Mouse (Mus musculus) heart, adult 2 months (tissue): Measurements from ENCODE around the gene Cdh20. TPM values are rescaled to one million over a fixed set of nuclear protein-coding genes. Genes with fewer than 3 reads are reported as not detected.

ENCODE experiments used
- DNase-seq, 2 experiments: peaks; one replicate each; pipeline ENCODE4 v3.0.0; 2021
- H3K27ac ChIP-seq: fragments of 200-600 bp; 2 replicates; pipeline ENCODE4 v1.8.1; 2022
- H3K27me3 ChIP-seq: fragments of 200-500 bp; 2 replicates; pipeline ENCODE4 v1.6.1; 2012; ENCODE audit warnings: mild to moderate bottlenecking, low read length, inconsistent platforms, mixed read lengths; ENCODE audit not compliant: control insufficient read depth, insufficient read depth
- H3K36me3 ChIP-seq: fragments of 200-500 bp; 2 replicates; pipeline ENCODE4 v1.6.1; 2012; ENCODE audit warnings: low read length, inconsistent platforms; ENCODE audit not compliant: control insufficient read depth, insufficient read depth
- H3K4me1 ChIP-seq: fragments of 200-500 bp; 2 replicates; pipeline ENCODE4 v1.6.1; 2011; ENCODE audit warnings: low read length; ENCODE audit not compliant: control insufficient read depth, insufficient read depth
- H3K4me3 ChIP-seq: fragments of 200-600 bp; 2 replicates; pipeline ENCODE4 v1.8.1; 2022
- H3K79me2 ChIP-seq: fragments of 200-500 bp; replicated peaks from 2 replicates; pipeline ENCODE4 v1.6.1; 2012; ENCODE audit warnings: mild to moderate bottlenecking, inconsistent platforms, low read length, moderate library complexity, mixed read lengths; ENCODE audit not compliant: control insufficient read depth, insufficient read depth
- H3K9ac ChIP-seq: fragments of 200-500 bp; 2 replicates; pipeline ENCODE4 v1.6.1; 2012; ENCODE audit warnings: low read depth, mild to moderate bottlenecking, control low read depth, inconsistent platforms, low read length, mixed read lengths
- CTCF ChIP-seq: fragments of 200-600 bp; IDR thresholded peaks from 2 replicates; pipeline ENCODE4 v1.8.1; 2022; ENCODE audit warnings: antibody characterized with exemption, mild to moderate bottlenecking, moderate library complexity
- EP300 ChIP-seq: fragments of 200-500 bp; IDR thresholded peaks from 2 replicates; pipeline ENCODE4 v1.6.1; 2011; ENCODE audit warnings: low read depth, low read length, control low read depth; ENCODE audit not compliant: insufficient read depth
- POLR2A ChIP-seq: fragments of 200-500 bp; IDR thresholded peaks from 2 replicates; pipeline ENCODE4 v1.6.1; 2011; ENCODE audit warnings: mild to moderate bottlenecking, low read depth, low read length, control low read depth; ENCODE audit not compliant: insufficient read depth
- WGBS: fragments of 180-500 bp; shearing (Covaris S2); methylation state at CpG from one replicate; pipeline ENCODE4 v1.1.7; 2018; 5-methylcytosine and 5-hydroxymethylcytosine counted together
- intact Hi-C: fragments of 180-260 bp; cut with DNase I; formaldehyde crosslinking; loops from one replicate; pipeline ENCODE4 v1.15.1; 2025
- long read RNA-seq: library from polyadenylated mRNA; stranded (forward); transcript quantifications from one replicate; pipeline ENCODE4 v2.0.0, GENCODE M21; 2021
- polyA plus RNA-seq: library from polyadenylated mRNA; depleted of rRNA; stranded (reverse); fragments of >200 nt; gene quantifications from 2 replicates; pipeline ENCODE4 v1.2.3, GENCODE M21; 2012; rRNA removed
- total RNA-seq, 2 experiments: library from RNA; stranded (reverse); gene quantifications; 2 replicates each; pipeline ENCODE4 v1.2.3; 2021

Cdh20 gene
- total RNA-seq, result 1 to 10 TPM in 1 of 2 experiments, under 1 TPM in 1; 0.81 to 1.0 TPM
- 1.9 and 3.3 TPM in 2 replicates for polyA plus RNA-seq
- long read RNA-seq, result 0 reads

- Histone ChIP-seq H3K36me3 (no peaks in the 10 kb centered on the region), H3K4me1 (no peaks in the 10 kb centered on the region; the same call in 1 of the 2 replicates), H3K27ac (no peak within 1 kb of the TSS; the same call in 1 of the 2 replicates), H3K27me3 (no peaks in the 10 kb centered on the region), H3K9ac (peak within 1 kb of the TSS; percentile 21; the same call in 1 of the 2 replicates), H3K4me3 (peak within 1 kb of the TSS; percentile 38), H3K79me2 (no peaks in the 10 kb centered on the region)
- TF ChIP-seq POLR2A (no peak), EP300 (no peak), CTCF (no peak)
- intact Hi-C loops, result no loop called here
- 1% methylated on average over 46 of the region's 46 CpGs for WGBS
- DNase-seq, result peak; percentile 16 to 23
These were observed at the start of gene Cdh20 for GRCm38 (mm10) chr1:104768371-104769249. Cdh20 (plus strand) TSS chr1:104768529.

GRCm38 (mm10) chr1:104746816-104747215, 21.5 kb upstream of the Cdh20 start:
- Histone ChIP-seq H3K27me3 (no peaks in the 10 kb centered on the region), H3K9ac (no peak overlapping the region), H3K4me3 (no peak overlapping the region), H3K79me2 (no peaks in the 10 kb centered on the region), H3K36me3 (no peaks in the 10 kb centered on the region), H3K27ac (no peak overlapping the region), H3K4me1 (no peaks in the 10 kb centered on the region)
- DNase-seq, result no peak
- 25% methylated on average over 1 of the region's 1 CpGs for WGBS
- TF ChIP-seq EP300 (no peak), CTCF (no peak), POLR2A (no peak)
- intact Hi-C loops, result no loop called here

GRCm38 (mm10) chr1:104747438-104747837, 20.9 kb upstream of the Cdh20 start:
- Histone ChIP-seq H3K4me3 (no peak overlapping the region), H3K4me1 (no peaks in the 10 kb centered on the region), H3K9ac (no peak overlapping the region), H3K36me3 (no peaks in the 10 kb centered on the region), H3K27me3 (no peaks in the 10 kb centered on the region), H3K79me2 (no peaks in the 10 kb centered on the region), H3K27ac (no peak overlapping the region)
- DNase-seq, result no peak
- WGBS, result 65% methylated on average over 4 of the region's 4 CpGs
- TF ChIP-seq CTCF, result no peak
- no peak for TF ChIP-seq POLR2A
- no peak for TF ChIP-seq EP300
- intact Hi-C loops, result no loop called here

GRCm38 (mm10) chr1:104754483-104754882, 13.8 kb upstream of the Cdh20 start:
- Histone ChIP-seq H3K36me3 (no peaks in the 10 kb centered on the region), H3K9ac (no peak overlapping the region), H3K4me3 (no peak overlapping the region), H3K4me1 (no peaks in the 10 kb centered on the region), H3K27ac (no peak overlapping the region), H3K79me2 (no peaks in the 10 kb centered on the region), H3K27me3 (no peaks in the 10 kb centered on the region)
- 51% methylated on average over 8 of the region's 8 CpGs for WGBS
- TF ChIP-seq CTCF, result no peak
- TF ChIP-seq EP300, result no peak
- peak in 1 of 2 experiments; percentile 6 for DNase-seq
- intact Hi-C loops, result no loop called here

GRCm38 (mm10) chr1:104755896-104756295, 12.4 kb upstream of the Cdh20 start:
- Histone ChIP-seq H3K36me3 (no peaks in the 10 kb centered on the region), H3K9ac (no peak overlapping the region), H3K4me3 (no peak overlapping the region), H3K27ac (no peak overlapping the region), H3K27me3 (no peaks in the 10 kb centered on the region), H3K79me2 (no peaks in the 10 kb centered on the region), H3K4me1 (no peaks in the 10 kb centered on the region)
- intact Hi-C loops, result loop anchor here (1.0 kb wide), 1 partner anchor 188 kb away; no protein-coding TSS in a partner anchor
- WGBS, result 23% methylated on average over 4 of the region's 4 CpGs
- TF ChIP-seq CTCF (peak; percentile 38), POLR2A (no peak)
- DNase-seq, result no peak

GRCm38 (mm10) chr1:104769250-104769607, 900 bp downstream of the Cdh20 start:
- TF ChIP-seq EP300 (no peak), CTCF (no peak)
- peak; percentile 4 to 25 for DNase-seq
- intact Hi-C loops, result no loop called here
- Histone ChIP-seq H3K9ac (peak overlapping the region; percentile 21; the same call in 1 of the 2 replicates), H3K27me3 (no peaks in the 10 kb centered on the region), H3K4me3 (peak overlapping the region; percentile 38), H3K4me1 (no peaks in the 10 kb centered on the region; the same call in 1 of the 2 replicates), H3K79me2 (no peaks in the 10 kb centered on the region), H3K36me3 (no peaks in the 10 kb centered on the region), H3K27ac (no peak overlapping the region; the same call in 1 of the 2 replicates)
- WGBS, result 0% methylated on average over 12 of the region's 12 CpGs
